Mouse (Mus musculus) kidney, postnatal 0 days (tissue): ENCODE results near the gene Matn4. TPM values are rescaled to one million over a fixed set of nuclear protein-coding genes. Genes with fewer than 3 reads are reported as not detected.

Experiments used
- ATAC-seq: fragments of 200-750 bp; cut with Nextera tagmentation; replicated peaks from 2 replicates; pipeline ENCODE4 v1.8.0; 2017; ENCODE audit warnings: low read depth, moderate number of reproducible peaks, moderate TSS enrichment, moderate library complexity; ENCODE audit not compliant: low FRiP score
- DNase-seq: peaks from one replicate; pipeline ENCODE4 v3.0.0-alpha.2; 2016; ENCODE audit warnings: low spot score
- H3K27ac ChIP-seq: fragments of 300-500 bp; sonication (generic); 2 replicates; pipeline ENCODE4 v1.5.1; 2014; ENCODE audit warnings: mild to moderate bottlenecking
- H3K27me3 ChIP-seq: fragments of 300-500 bp; sonication (generic); 2 replicates; pipeline ENCODE4 v1.6.1; 2014; ENCODE audit warnings: low read length, mixed read lengths; ENCODE audit not compliant: insufficient read depth
- H3K36me3 ChIP-seq: fragments of 300-500 bp; sonication (generic); 2 replicates; pipeline ENCODE4 v1.6.1; 2014; ENCODE audit warnings: low read length, mixed read lengths; ENCODE audit not compliant: insufficient read depth
- H3K4me1 ChIP-seq: fragments of 300-500 bp; sonication (generic); replicated peaks from 2 replicates; pipeline ENCODE4 v1.6.1; 2014; ENCODE audit warnings: antibody characterized with exemption, low read length, mixed read lengths; ENCODE audit not compliant: insufficient read depth
- H3K4me2 ChIP-seq: fragments of 300-500 bp; sonication (generic); 2 replicates; pipeline ENCODE4 v1.6.1; 2014; ENCODE audit warnings: mild to moderate bottlenecking, low read length, moderate library complexity, mixed read lengths
- H3K4me3 ChIP-seq: fragments of 300-500 bp; sonication (generic); replicated peaks from 2 replicates; pipeline ENCODE4 v1.5.1; 2014; ENCODE audit warnings: low read depth, low read length
- H3K9ac ChIP-seq: fragments of 300-500 bp; sonication (generic); 2 replicates; pipeline ENCODE4 v1.6.1; 2014; ENCODE audit warnings: low read depth, low read length
- H3K9me3 ChIP-seq: fragments of 300-500 bp; sonication (generic); replicated peaks from 2 replicates; pipeline ENCODE4 v1.6.1; 2016; ENCODE audit warnings: low read length, inconsistent platforms, mixed read lengths
- CTCF ChIP-seq: IDR thresholded peaks from 2 replicates; pipeline ENCODE4 v1.5.1; 2016; ENCODE audit warnings: antibody characterized with exemption, low read depth, mild to moderate bottlenecking, moderate library complexity
- WGBS: fragments of 180-500 bp; shearing (Covaris S2); extraction: QIAGEN DNeasy Blood & Tissue Kit; methylation state at CpG from one replicate; pipeline ENCODE4 v1.1.7; 2014; 5-methylcytosine and 5-hydroxymethylcytosine counted together
- polyA plus RNA-seq: library from polyadenylated mRNA; unstranded; fragments of >200 nt; fragmentation: Nextera tagmentation; extraction: Ambion mirVana; gene quantifications from 2 replicates; pipeline ENCODE4 v1.2.1, GENCODE M21; 2015

Gene Matn4
- polyA plus RNA-seq, 1 experiment from 2014 or later = 0.46 TPM

DNA sequence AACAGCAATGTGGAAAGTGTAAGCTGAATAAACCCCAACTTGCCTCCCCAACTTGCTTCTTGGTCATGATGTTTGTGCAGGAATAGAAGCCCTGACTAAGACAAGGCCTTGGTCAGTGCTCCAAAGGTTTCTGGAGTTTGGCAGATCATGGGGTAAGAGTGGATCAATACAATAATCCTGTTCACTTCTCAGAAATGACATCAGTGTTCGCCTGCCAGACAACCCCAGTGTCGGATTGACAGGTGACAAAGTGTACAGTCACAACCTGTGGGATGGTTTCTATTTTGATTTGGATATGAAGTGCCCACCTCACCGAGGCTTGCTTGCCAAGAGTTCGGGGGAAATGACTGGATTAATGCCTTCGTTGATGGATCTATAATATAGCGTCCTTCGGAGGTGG, 16.3 kb upstream of the Matn4 start:
- Histone ChIP-seq H3K4me3 (no peak overlapping the region), H3K36me3 (peaks cover 28% of the 10 kb centered on the region), H3K9ac (no peak overlapping the region), H3K9me3 (no peaks in the 10 kb centered on the region), H3K4me2 (no peak overlapping the region), H3K27ac (no peak overlapping the region), H3K4me1 (no peaks in the 10 kb centered on the region), H3K27me3 (no peaks in the 10 kb centered on the region)
- 89% methylated on average over 7 of the region's 7 CpGs for WGBS
- DNase-seq (no peak), ATAC-seq (no peak)
- TF ChIP-seq CTCF = no peak

DNA sequence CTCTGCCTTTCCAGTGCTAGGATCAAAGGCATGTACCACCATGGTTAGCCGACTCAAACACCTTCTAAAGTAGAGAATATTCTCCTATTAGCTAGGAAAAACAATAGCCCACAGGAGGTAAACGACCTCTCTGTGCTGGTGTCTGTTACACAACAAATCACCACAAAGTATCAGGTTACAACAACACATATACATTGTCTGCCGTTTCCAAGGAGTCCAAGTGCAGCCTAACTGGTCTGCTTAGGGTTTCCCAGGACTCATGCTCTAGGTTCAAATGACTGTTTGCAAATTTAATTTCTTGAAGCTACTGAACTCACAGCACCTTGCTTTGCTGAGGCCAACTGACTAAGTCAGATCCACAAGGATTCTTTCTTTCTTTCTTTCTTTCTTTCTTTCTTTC, 14.5 kb upstream of the Matn4 start:
- WGBS = 0% methylated on average over 3 of the region's 3 CpGs

DNA sequence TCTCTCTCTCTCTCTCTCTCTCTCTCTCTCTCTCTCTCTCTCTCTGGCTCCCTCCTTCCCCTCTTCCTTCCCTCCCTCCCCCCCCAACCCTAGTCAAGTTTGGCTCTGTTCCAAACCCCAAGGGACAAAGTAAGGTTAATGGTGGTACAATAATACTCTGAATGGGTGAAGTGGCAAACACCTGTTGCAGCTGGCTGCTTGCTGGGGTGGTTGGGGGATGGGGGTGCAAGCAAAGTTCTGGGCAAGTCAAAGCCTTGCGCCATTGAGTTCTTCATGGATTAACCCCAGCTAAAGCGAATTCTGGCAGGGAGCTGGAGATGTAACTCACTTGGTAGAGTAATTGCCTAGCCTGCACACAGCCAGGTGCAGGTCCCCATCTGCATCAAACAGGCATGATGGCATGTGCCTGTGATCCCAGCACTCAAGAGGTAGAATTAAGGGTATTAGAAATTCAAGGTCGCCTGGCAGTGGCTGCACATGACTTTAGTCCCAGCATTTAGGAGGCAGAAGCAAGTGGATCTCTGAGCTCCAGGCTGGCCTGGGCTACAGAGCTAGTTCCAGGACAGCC, 13.4 kb upstream of the Matn4 start:
- 0 out of 2 replicates have a peak, but pooled peaks have one; percentile 34 for ATAC-seq
- H3K9me3 ChIP-seq = no peaks in the 10 kb centered on the region
- H3K4me1 ChIP-seq = no peaks in the 10 kb centered on the region
- no peak overlapping the region for H3K4me3 ChIP-seq
- no peak overlapping the region for H3K9ac ChIP-seq
- 28% methylated on average over 3 of the region's 3 CpGs for WGBS
- no peak for DNase-seq
- no peaks in the 10 kb centered on the region for H3K27me3 ChIP-seq
- peaks cover 7% of the 10 kb centered on the region for H3K36me3 ChIP-seq
- H3K27ac ChIP-seq = peak overlapping the region; percentile 66
- no peak overlapping the region for H3K4me2 ChIP-seq
- TF ChIP-seq CTCF = no peak

More for the DNA sequence above, 14.5 kb upstream of the Matn4 start:
- TF ChIP-seq CTCF = no peak
- Histone ChIP-seq H3K9ac (no peak overlapping the region), H3K4me3 (no peak overlapping the region), H3K4me2 (no peak overlapping the region), H3K9me3 (no peaks in the 10 kb centered on the region), H3K36me3 (peaks cover 18% of the 10 kb centered on the region), H3K27ac (peak overlapping the region; percentile 66), H3K4me1 (no peaks in the 10 kb centered on the region), H3K27me3 (no peaks in the 10 kb centered on the region)
- ATAC-seq (no peak), DNase-seq (no peak)

DNA sequence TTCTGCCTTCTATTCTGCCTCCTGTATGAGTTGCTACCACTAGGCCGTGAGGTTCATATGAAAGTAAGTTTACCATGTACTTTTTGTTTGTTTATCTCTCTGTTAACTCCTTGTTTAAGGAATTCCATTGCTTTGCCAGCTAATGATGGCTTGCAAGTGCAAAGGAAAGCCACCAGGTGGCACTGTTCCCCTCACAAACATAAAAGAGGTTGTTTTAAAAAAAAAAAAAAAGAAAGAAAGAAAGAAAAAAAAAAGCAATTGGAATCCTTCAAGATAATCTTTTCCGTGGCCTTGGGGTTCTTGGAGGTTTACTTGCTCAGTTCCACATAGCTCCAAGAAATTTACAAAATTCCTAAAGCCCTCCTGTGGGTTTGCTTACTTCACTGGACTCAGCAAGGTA, 12.2 kb upstream of the Matn4 start:
- H3K9me3 ChIP-seq = no peaks in the 10 kb centered on the region
- 0% methylated on average over 2 of the region's 2 CpGs for WGBS
- DNase-seq = peak; percentile 81
- H3K27ac ChIP-seq = peak overlapping the region; percentile 66; the same call in 1 of the 2 replicates
- ATAC-seq = no peak
- no peaks in the 10 kb centered on the region for H3K36me3 ChIP-seq
- H3K27me3 ChIP-seq = no peaks in the 10 kb centered on the region
- no peak overlapping the region for H3K4me2 ChIP-seq
- H3K4me3 ChIP-seq = no peak overlapping the region
- no peaks in the 10 kb centered on the region for H3K4me1 ChIP-seq
- H3K9ac ChIP-seq = no peak overlapping the region
- peak; percentile 88 for TF ChIP-seq CTCF

DNA sequence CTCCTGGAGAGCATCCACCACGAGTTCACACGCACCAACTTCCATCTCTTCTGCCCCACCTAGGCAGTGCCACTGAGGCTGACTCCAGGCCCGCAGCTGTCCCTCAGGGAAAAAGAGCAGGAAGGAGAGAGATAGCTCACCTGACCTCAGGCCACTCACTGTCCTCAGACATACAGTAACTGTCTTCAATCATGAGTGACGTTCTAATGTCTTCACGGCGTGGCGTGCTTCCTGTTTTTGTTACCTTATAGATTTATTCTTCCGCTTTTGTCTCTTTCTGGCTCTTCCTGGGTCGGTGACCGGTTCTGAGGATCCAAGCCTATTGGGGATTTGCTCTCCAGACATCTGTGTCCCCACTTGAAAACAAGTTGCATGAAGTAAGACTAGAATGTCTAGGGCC, 9.6 kb upstream of the Matn4 start:
- Histone ChIP-seq H3K36me3 (no peaks in the 10 kb centered on the region), H3K9me3 (no peaks in the 10 kb centered on the region), H3K4me3 (no peak overlapping the region), H3K27ac (no peak overlapping the region), H3K27me3 (peaks cover 5% of the 10 kb centered on the region; the same call in 1 of the 2 replicates), H3K4me2 (peak overlapping the region; percentile 37), H3K9ac (0 out of 2 replicates have a peak overlapping the region, but pooled peaks have one; percentile 2), H3K4me1 (no peaks in the 10 kb centered on the region)
- DNase-seq = no peak
- no peak for ATAC-seq
- 61% methylated on average over 10 of the region's 10 CpGs for WGBS
- TF ChIP-seq CTCF = no peak

DNA sequence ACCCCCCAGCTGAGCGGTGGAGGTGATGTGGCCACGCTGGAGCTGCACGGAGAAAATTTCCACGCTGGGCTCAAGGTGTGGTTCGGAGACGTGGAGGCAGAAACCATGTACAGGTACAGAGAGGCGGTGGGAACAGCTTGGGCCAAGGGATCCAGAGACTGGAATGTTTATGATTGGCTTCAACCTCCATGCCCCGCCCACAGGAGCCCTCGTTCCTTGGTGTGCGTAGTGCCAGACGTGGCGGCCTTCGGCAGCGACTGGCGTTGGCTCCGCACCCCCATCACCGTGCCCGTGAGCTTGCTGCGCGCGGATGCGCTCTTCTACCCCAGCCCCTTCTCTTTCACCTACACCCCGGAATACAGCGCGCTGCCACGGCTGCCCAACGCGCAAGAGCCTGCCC, 9.2 kb upstream of the Matn4 start:
- peak overlapping the region; percentile 37 for H3K4me2 ChIP-seq
- no peaks in the 10 kb centered on the region for H3K36me3 ChIP-seq
- H3K9ac ChIP-seq = 0 out of 2 replicates have a peak overlapping the region, but pooled peaks have one; percentile 2
- H3K27me3 ChIP-seq = peaks cover 5% of the 10 kb centered on the region; the same call in 1 of the 2 replicates
- ATAC-seq (no peak; the same call in 1 of the 2 replicates), DNase-seq (no peak)
- TF ChIP-seq CTCF = no peak
- no peak overlapping the region for H3K4me3 ChIP-seq
- 34% methylated on average over 25 of the region's 28 CpGs for WGBS
- H3K9me3 ChIP-seq = no peaks in the 10 kb centered on the region
- no peak overlapping the region for H3K27ac ChIP-seq
- no peaks in the 10 kb centered on the region for H3K4me1 ChIP-seq

DNA sequence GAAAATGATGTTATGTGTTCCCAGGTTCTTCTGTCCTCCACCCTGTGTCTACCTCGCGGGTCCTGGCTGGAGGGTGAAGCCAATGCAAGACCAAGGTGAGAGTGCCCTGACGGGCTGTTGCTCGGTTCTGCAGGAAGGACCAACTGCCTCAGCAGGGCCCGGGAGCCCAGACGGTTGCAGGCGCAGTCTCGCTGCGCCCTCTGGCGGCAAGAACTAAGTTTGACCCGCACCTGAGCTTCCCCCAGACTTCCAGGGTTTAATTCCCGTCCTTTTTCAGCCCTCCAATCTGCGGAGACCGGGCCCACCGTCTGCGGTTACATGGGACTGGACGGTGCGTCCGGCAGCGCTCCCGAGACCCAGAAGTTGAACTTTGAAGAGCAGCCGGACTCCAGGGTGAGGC, 2.7 kb upstream of the Matn4 start:
- no peak overlapping the region for H3K27ac ChIP-seq
- H3K4me2 ChIP-seq = no peak overlapping the region; the same call in 1 of the 2 replicates
- no peaks in the 10 kb centered on the region for H3K9me3 ChIP-seq
- peak; percentile 91 for TF ChIP-seq CTCF
- peak; percentile 80 for DNase-seq
- 2% methylated on average over 22 of the region's 22 CpGs for WGBS
- H3K27me3 ChIP-seq = peaks cover 43% of the 10 kb centered on the region
- ATAC-seq = no peak
- peaks cover 3% of the 10 kb centered on the region; the same call in 1 of the 2 replicates for H3K4me1 ChIP-seq
- no peaks in the 10 kb centered on the region for H3K36me3 ChIP-seq
- H3K9ac ChIP-seq = no peak overlapping the region
- H3K4me3 ChIP-seq = no peak overlapping the region
